Mouse (Mus musculus): ENCODE measurements at regions not wholly inside any gene's neighbourhood (a gene's known extent, or its start where the extent isn't known, plus 50 kb on each side); places are given as distances from the start of the nearest gene placed in this dataset.

- TF ChIP-seq GATA1 (IDR thresholded peaks at IDR 0.05; ENCODE audit: low read length) (no peak), TAL1 (IDR thresholded peaks at IDR 0.05; ENCODE audit: low read length) (no peak)
Observed at GRCm38 (mm10) chr5:109866337-109867126, 56.7 kb upstream of the Gm15446 start.

Measured in erythroblast, embryonic 14.5 days (primary cell).